Mouse (Mus musculus) thymus, postnatal 4 days (tissue): ENCODE results near the gene Fnbp1l.
A peak's percentile ranks its signal among the peaks of the same experiment; 100 is the strongest.

Source experiments
- DNase-seq: peaks from one replicate; pipeline ENCODE4 v3.0.0; 2021

The Fnbp1l gene

DNA sequence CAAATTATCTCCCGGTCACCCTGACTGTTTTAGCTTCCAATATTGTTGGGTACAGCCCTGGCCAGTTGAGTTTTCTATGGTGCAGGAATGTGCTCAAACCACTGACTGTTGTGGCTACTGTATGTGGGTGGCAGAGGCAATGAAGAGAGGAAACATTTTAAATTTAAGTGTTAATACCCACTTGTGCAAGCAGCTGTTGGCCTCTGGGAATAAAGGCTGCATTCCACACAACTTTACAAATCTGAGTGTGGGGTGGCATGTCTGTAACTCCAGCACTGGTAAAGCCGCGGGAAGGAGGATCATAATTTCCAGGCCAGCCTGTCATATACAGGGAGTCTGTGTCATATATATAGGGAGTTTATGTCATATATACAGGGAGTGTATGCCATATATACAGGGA, 99.2 kb downstream of the Fnbp1l start:
- DNase-seq, result no peak

DNA sequence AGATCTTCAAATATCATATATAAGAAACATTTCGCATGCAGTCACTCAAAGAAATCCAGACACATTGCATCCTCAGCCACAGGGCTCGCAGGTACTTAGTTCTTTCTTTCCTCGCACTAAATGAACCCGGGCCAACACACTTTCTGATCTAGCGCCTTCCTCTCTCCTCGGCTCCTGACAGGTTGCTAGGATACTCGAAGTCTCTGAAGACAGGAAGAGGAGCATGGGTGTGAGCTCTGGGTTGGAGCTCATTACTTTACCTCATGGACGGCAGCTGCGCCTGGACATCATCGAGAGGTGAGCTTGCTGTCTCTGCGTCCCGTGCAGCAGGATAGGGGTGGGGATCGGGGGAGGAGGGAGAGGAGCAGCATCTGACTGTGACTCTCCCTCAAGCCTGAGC, 100.4 kb downstream of the Fnbp1l start:
- no peak for DNase-seq

DNA sequence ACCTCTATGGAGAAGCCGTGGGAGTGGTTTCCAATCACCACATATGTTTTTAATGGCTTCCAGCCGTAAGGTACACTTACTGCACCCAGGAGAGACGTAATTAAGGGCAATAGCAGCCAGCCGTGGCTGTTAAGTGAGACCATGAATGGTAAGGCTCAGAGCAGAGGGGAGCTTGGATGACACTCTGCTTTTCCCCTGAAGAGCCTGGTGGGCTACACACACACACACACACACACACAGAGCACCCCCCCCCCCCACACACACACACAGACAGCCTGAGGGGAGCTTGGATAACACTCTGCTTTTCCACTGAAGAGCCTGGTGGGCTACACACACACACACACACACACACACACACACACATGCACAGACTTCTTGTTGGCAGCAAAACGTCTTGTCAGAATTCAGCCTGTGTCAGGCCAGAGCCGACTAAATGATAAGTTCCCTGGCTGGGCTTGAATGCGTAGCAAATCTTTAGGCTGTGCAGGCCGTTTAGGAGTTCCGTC, 101.2 kb downstream of the Fnbp1l start:
- DNase-seq, result no peak

DNA sequence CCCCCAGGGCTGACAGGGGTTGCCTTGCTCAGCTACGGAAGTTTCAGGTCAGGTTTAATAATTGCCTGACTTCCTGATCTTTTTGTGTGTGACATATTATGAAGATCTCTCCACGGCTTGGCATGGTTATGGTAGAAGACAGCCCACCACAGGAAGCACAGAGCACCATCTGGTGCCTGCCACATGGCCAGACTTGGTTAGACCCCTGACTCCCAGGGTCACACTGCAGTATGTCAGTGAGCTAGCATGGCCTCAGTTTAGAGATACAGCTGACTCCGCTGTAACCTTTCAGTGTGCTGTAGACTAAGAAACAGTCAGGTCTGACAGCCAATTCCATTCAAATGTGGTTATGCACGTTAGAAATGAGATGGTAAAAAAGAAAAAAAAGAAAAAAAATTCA, 101.8 kb downstream of the Fnbp1l start:
- DNase-seq, result no peak

DNA sequence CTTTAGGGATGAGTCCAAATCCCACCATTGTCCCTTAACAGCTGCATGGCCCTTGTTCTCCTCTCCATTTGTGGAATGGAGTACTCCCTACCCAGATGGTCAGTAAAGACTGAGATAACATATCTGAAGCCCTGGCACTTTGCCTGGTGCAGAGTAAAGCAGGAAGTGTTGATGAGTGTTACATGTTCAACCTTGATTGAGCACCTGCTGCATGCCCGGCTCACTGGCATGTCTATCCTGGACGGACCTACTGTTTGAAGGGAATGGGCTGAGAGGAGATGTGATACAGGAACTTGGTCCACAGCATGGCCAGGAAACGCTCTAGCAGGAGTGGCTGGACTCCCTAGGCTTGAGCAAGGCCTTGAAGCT, 103.2 kb downstream of the Fnbp1l start:
- no peak for DNase-seq

DNA sequence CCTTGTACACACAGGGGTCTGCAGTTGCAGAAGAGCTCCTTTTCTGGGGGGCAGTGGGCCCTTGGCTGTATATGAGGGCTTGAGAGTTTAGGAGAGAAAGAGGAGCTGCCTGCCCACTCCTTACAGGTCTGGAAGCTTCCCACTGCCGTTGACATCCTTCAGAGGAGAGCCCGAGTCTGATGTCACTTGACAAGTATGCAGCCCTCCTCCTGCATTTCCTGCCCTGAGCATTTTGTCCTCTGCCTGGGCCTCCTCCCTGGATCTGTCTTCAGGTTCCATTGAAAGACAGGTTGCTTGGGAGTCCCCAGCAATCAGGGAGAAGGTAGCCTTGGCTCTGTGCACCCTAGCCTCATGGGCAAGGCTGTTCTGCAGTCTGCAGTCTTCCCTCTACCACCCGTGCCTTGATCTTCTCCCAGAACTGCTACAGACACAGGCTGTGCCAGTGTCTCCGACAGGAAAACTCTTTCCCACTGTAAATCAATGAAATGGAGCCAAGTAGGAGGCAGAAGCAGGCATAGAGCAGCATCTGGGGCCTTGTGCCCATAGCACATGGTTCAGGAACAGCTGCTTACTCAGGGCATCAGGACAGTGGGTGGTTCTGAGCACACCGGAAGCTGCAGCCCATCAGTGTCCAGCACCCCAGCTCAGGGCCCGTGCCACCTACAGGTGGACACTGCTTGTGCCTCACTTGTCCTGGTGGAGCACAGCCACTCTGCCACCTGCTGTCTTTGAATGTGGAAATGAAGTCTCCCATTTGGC, 103.8 kb downstream of the Fnbp1l start:
- DNase-seq, result no peak

DNA sequence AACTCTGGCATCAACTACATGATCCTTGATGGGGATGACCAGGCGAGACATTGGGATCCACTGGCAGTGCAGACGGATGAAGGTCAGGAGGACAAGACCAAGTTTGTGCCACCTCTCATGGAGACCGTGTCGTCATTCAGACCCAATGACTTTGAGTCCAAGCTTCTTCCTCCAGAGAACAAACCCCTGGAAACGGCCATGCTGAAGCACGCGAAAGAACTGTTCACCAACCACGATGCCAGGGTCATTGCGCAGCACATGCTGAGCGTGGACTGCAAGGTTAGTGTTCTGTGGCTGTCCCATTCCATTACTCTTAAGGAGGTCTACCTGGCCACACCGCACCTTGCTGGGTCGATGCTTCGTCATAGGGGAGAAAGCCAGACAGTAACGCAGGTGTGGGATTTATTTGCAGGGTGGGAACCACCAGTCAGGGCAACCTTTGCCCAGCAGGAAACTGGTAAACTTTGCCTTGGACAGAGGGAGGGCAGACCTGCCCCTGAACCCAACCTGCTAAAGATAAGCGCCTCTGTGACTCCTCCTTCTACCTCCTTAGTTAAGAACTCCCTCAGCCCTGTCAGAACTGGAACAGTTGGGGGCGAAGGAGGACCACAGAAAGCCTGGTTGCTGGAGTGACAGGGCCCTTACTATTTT, 106.7 kb downstream of the Fnbp1l start:
- DNase-seq, result no peak

DNA sequence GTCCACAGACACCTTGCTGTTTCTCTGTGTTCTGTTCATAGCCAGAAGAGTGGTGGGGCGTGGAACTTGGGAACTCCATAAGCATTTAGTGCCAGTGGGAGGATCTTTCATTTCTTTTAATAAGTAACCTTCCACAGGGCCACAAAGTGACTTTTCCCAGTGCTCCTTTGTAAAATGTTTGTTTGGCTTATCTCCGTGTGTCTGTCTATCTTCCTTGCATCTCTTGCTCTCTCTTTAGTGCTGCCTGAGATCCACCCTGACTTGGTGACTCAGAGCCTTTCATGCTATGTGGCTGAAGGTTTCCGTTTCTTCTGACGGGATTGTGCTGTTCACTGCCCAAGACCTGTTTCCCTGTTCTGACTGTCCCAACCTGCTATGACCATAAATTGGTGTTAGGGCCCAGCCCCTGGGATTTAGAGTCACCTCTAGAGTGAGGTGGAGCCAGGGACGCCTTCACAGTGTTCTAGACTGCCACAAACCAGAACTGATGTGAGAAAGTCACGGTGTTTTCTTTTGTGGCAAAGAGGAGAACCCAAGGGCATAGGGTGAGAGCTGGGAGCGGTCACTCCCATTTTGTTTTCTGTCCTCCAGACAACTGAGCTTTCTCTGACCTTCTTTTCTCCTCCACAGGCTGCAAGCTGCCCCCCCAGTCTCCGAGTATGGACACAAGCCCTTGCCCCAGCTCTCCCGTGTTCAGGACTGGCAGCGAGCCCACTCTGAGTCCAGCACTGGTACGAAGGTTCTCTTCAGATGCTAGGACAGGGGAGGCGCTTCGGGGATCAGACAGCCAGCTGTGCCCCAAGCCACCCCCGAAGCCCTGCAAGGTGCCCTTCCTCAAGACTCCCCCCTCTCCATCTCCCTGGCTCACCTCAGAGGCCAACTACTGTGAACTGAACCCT, 107.5 kb downstream of the Fnbp1l start:
- no peak for DNase-seq

DNA sequence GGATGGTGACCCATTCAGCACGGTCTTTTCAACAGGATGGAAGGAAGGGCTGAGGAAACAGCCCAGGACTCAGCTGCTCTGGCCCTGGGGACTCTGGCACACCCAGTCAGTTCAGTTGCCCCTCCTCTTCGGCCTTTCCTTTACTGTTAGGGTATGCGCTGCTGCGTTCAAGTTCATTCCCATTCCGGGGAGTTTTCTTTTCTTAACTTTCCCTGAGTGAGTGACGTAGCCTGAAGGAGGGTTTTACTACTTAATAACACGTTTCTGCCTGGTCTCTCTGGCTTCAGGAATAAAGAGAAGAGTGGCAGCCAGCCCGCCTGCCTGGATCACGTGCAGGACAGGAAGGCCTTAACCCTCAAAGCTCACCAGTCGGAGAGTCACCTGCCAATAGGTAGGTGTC, 108.6 kb downstream of the Fnbp1l start:
- no peak for DNase-seq

DNA sequence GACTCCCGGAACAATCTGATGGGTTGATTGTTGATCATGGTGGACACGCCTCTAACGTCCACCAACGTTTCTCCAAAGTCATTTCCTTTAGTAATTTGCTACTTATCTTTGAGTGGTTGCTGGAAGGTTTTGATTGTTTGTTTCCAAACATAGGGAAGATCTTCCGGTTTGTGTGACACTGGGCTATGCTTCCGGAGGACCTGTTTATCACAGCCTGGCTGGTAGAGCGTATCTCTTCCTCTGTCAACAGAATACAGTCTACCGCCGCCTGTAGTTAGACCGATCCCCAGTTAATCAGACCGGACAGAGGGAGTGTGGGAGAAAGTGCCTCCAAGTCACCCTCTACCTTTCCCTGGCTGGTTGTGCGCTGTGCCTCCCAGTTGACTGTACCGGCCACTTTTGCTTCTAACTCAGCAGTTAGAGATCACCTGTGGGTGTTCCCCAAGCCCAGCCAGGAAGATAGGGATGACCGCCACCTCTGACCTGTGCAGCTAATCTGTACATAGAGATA, 109.2 kb downstream of the Fnbp1l start:
- DNase-seq, result no peak

DNA sequence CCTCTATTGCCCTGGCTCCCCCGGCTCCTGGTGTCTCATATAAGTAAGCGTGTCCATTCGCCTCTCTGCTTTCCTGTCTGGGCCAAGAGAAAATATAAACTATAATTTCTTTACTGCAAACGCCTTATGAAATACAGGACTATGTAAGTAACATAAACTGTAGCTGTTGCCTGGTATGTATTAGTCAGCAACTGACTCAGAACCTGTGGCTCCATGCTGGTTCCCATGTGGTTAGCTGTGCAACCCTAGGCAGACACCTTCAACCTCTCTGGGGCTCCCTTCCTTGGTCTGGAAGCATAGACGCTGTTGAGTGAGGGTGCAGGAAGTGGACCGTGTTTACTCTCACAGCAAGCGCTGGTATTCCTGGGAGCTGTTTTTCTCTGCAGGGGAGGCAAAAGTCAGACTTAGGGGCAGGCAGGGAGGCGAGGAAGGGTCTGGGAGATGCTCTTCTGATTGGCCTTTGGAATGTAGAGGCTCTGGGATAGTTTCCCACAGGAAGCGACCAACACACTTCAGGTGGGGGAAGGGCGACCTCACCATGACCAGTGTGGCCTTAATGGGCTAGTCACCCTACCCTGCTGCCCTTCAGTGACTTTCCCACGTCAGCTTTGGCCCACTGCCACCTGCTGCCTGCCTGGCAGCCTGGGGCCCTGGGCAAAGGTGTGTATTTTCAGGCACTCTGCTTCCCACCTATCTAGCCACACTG, 109.8 kb downstream of the Fnbp1l start:
- DNase-seq, result no peak

DNA sequence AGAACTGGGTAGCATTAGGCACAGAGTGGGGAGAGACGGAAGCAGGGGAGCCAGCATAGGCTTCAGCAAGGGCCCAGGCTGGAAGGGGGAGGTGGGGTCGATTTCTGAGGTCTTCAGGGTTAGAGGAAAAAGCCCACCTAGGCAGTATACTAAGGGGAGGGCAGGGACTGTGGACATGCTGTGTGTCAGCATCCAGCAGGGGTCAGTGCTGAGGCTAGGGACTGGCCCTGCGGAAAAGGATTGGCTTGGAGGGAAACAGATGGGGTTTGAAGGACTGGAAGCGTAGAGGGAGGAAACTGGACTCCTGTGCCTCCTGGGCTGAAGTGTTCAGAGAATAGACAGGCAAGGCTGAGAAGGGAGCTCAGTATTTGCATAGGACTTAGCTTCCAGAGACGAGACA, 110.4 kb downstream of the Fnbp1l start:
- peak; percentile 64 for DNase-seq

DNA sequence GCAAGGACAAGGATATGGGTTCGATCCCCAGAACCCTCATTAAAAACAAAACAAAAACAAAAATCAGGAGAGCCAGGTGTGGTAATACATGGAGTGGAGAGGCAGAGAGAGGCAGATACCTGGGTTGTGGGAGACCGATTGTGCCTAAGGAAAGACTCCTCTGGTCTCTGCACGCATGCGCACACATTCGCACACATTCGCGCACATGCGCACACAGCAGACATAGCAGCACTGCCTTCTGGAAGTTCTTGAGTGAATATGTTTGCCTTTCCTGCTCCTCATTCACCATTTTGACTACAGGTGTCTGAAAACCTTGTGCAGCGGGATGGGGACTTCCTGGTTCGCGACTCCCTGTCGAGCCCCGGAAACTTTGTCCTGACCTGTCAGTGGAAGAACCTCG, 111.7 kb downstream of the Fnbp1l start:
- no peak for DNase-seq

DNA sequence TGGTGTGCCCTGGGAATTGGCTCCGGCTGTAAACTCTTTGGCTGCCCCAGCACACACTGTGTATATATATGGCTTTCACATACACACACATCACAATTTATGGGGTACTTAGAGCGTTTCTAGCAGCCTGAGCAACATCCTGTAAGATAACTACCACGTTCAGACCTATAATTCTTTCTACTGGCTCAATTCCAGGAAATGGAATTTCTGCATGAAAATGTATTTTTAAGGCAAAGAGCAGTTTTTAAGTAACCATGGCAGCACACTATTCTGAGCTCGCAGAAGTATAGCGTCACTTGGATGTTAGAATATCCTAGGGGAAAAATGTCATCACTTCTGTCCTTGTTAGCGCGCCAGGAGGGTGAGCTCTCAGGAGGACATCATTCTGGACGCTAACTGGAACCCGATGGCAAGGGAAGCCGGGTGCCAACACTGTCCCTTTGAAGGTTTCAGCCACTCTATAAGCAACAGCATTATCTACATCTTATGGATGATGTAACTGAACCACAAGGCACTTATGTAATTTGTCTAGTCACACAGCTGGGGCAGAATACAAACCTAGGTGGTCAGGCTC, 113.1 kb downstream of the Fnbp1l start:
- DNase-seq, result no peak

DNA sequence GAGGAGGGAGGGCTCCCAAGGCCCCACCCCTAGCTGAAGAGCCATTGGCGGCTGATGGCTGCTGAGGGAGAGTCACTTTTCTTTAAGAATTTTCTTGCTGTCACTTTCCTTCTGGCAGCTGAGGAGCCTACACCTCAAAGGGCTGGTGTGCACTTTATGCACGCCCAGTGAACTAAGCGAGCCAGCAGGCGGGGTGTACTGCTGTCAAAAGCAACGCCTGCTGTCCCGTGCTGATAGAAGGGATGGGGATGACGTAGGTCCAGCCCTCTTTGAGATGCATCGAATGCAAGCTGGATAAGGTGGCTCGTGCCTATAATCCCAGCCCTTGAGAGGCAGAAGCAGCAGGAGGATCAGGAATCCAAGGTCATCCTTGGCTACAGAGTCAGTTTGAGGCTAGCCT, 118.6 kb downstream of the Fnbp1l start:
- DNase-seq, result no peak

DNA sequence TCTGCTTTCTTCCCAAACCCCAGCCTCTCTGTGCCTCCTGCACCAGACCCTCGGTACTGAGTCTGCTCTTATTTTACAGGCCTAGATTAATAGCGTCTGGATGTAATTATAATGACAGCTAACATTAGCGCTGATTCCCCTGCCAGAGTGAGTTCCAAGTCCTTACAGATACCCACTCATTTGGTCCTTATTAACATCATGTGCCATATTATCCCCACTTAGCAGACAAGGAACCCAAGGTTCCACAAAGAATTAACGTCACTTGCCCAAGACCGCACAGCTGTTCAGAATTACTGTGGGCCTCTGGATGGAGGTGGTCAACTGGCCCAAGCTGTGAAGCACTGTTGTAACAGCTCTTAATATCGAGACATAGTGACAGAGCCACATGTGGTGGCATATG, 119.9 kb downstream of the Fnbp1l start:
- DNase-seq, result no peak

DNA sequence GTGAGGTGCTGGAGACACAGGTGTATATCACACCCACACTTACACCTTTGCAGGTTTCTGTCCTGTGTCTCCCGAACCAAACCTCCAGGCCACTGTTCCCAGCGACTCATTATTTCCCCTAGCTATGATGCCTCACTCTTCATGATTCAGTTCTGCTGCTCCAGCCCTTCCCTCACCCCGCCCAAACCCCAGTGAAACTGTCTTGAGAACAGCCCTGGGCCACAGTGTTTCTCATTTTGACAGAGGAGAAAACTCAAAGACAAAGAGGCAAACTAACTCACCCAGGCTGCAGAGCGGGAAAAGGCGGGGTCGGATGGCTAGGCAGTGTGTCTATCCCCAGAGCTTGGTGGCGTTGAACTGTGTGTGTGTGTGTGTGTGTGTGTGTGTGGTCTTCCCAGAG, 121.0 kb downstream of the Fnbp1l start:
- no peak for DNase-seq

DNA sequence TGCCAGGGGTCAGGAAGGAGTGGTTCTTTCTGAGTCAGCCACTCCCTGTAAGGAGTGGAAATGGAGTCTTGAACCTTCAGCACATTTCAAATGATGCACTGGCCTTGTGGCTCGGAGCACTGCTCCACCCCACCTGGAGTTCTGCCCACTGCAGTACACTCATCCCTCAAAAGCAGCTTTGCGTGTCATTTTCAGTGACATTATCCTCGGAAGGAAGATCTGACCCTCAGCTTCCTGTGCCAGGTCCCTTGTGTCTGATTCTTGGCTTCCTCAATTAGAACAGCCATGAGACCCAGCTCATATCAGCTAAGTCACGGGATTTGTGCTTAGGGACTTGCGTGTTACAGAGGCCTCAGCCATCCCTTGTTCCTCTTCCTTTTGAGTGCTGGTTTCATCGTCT, 121.6 kb downstream of the Fnbp1l start:
- no peak for DNase-seq

DNA sequence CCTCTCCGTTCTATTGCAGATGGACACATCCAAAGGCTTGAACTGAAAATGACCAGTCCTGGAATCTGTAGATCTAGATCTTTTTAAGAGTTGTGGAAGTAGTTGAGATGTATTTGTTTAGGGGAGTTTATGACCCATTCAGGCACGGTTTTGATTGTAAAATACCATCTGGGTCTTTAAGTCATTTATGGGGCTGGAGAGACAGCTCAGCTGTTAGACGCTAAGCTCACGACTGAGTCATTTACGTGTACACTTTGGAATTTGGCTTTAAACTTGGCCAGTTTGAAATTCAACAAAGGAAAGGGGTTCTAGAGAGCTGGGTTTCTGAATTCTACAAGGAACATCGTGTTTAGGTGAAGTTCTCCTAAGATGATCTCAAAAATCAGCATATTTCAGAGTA, 124.8 kb downstream of the Fnbp1l start:
- DNase-seq, result no peak

DNA sequence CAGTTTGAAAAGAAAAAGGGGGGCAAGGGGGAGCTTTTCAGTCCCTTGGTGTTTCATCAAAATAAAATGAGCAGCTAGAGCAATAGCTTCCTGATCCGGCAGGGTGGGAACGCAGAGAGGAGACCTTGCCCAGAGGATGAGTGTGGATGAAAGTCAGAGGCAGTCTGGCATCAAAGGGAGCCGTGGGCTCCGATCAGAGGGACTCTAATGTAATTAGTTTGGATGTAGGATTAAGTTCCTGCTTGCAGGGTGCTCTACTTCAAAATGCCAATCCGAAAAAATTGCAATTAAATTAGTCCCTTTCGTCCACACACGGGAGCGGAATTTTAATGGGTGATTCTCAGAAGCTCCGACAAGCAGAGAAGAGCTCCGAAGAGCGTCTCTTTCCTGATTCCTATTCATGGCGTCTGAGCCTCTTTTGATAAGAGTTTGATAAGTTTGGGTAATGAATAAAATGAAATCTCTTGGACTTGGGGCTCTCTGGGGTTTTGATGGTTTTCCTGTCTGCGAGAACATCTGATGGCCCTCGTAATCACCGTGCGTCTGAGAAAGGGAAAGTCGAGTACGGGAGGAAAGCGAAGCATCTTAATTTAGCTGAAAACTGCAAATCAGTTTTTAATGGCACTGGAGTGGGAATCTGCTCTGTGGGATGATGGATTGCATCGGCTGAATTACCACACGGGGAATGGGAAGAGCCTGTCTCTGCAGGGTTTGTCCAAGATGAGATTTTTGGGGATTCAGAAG, 126.5 kb downstream of the Fnbp1l start:
- DNase-seq, result no peak

DNA sequence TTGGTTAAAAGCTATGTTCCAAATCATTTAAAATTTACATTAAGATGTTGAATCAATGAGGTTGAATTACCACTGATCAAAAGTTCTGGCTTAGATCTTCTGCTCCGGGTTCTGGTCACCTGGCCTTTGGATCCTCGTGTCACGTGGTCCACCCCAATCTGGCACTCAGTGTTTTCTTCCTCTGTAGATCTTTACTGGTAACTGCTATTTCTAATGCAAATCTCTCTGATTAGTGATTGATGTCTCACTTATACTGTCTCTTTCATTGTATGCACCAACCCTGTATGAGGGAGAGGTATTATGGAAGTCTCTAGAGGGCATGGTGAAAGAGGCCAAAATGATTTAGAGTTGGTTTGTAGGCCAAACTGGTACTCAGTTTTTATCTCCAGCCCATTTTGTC, 127.5 kb downstream of the Fnbp1l start:
- no peak for DNase-seq

DNA sequence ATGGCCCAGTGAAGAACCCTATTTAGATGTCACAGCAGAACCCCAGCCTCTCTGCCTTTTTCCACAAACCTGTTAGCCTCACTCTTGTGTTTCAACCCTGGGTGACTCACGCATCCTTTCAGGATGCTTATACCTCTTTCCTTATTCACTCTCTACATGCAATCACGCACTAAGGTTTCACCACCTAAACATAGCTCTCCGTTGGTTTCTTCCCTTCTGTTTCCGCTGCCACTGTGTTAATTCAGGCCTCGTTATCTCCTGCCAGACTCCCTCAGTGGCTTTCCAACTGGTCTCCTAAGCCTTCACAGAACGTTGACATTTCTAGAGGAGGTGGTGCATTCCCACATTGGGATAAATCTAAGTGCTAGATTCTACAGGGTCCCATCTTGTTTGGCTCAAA, 128.9 kb downstream of the Fnbp1l start:
- DNase-seq, result no peak
